19 mouse cellular contexts compared by ENCODE assay signal in genomic region chr11:108876633-108877205, GRCm38 (mm10). TPM values are rescaled to one million over a fixed set of nuclear protein-coding genes. Genes with fewer than 3 reads are reported as not detected.
DNase-seq lines count a peak whose midpoint lies in the region; ATAC-seq and TF ChIP-seq lines count a peak whose summit lies in the region.
"Had no signal": no experiment of that assay in that cellular context is flagged by ENCODE, and none has a peak within 500 bp of the region (broad histone marks: within the 10 kb centered on the region; RNA-seq: fewer than 3 reads in every experiment).

No protein-coding gene starts in this region.

- no peak overlapping the region for H3K4me3 ChIP-seq in limb, embryonic 14.5 days (replicated peaks; ENCODE audit: low read length)
- H3K4me3 ChIP-seq in limb, embryonic 10.5 days = no peak overlapping the region
- H3K4me3 ChIP-seq: heart, adult 2 months; hindbrain, embryonic 12.5 days; limb, embryonic 13.5 days; midbrain, embryonic 10.5 days; neural tube, embryonic 13.5 days had no signal

- H3K9ac ChIP-seq in limb, embryonic 14.5 days (ENCODE audit: low read depth, low read length, severe bottlenecking) = no peak overlapping the region
- H3K9ac ChIP-seq: hindbrain, embryonic 12.5 days; limb, embryonic 13.5 days; liver, postnatal 0 days; neural tube, embryonic 13.5 days had no signal

- no peak overlapping the region for H3K27ac ChIP-seq in limb, embryonic 14.5 days (replicated peaks; ENCODE audit: low read depth, low read length)
- H3K27ac ChIP-seq in limb, embryonic 10.5 days = no peak overlapping the region
- H3K27ac ChIP-seq: heart, adult 2 months; hindbrain, embryonic 12.5 days; limb, embryonic 13.5 days; midbrain, embryonic 10.5 days; neural tube, embryonic 13.5 days had no signal

- 54% methylated on average over 7 of the region's 7 CpGs for WGBS in limb, embryonic 14.5 days
- 76% methylated on average over 7 of the region's 7 CpGs for WGBS in limb, embryonic 10.5 days

- H3K4me2 ChIP-seq in limb, embryonic 14.5 days (replicated peaks; ENCODE audit: low read depth, low read length, severe bottlenecking) = no peak overlapping the region
- H3K4me2 ChIP-seq: hindbrain, embryonic 12.5 days; limb, embryonic 13.5 days; neural tube, embryonic 13.5 days had no signal

- 0 out of 2 replicates have a peak, but pooled peaks have one; percentile 41 for ATAC-seq in limb, embryonic 14.5 days (ENCODE audit: low FRiP score, low read depth)
- ATAC-seq: activated CD4-positive, CD25-positive, alpha-beta regulatory T cell, adult 4 months; liver, postnatal 0 days; Patski had no signal

- no peaks in the 10 kb centered on the region for H3K27me3 ChIP-seq in limb, embryonic 14.5 days (ENCODE audit: control insufficient read depth, insufficient read depth, low read length)
- no peaks in the 10 kb centered on the region for H3K27me3 ChIP-seq in limb, embryonic 10.5 days (ENCODE audit: low read depth, poor library complexity, severe bottlenecking)
- H3K27me3 ChIP-seq: hindbrain, embryonic 12.5 days; limb, embryonic 13.5 days; neural tube, embryonic 13.5 days; Patski had no signal

- no peaks in the 10 kb centered on the region for H3K36me3 ChIP-seq in limb, embryonic 14.5 days (ENCODE audit: control insufficient read depth, insufficient read depth, low read length)
- H3K36me3 ChIP-seq in limb, embryonic 10.5 days = no peaks in the 10 kb centered on the region
- H3K36me3 ChIP-seq: hindbrain, embryonic 12.5 days; limb, embryonic 13.5 days; midbrain, embryonic 10.5 days; neural tube, embryonic 13.5 days had no signal

- H3K4me1 ChIP-seq in limb, embryonic 14.5 days (ENCODE audit: control insufficient read depth, insufficient read depth, low read length) = peaks cover 3% of the 10 kb centered on the region; the same call in 1 of the 2 replicates
- peaks cover 15% of the 10 kb centered on the region for H3K4me1 ChIP-seq in limb, embryonic 10.5 days
- H3K4me1 ChIP-seq: hindbrain, embryonic 12.5 days; neural tube, embryonic 13.5 days had no signal

- peak; percentile 28 for DNase-seq in adrenal gland, postnatal 14 days
- no peak for DNase-seq in adrenal gland, postnatal 4 days (ENCODE audit: low spot score in 2 of 2)
- DNase-seq in limb, embryonic 14.5 days (ENCODE audit: low spot score) = no peak
- DNase-seq in limb, embryonic 10.5 days (ENCODE audit: low spot score) = no peak
- DNase-seq in kidney, postnatal 4 days = peak; percentile 41 to 55
- peak; percentile 55 for DNase-seq in lung, postnatal 36 days
- no peak for DNase-seq in neural tube, embryonic 10.5 days (ENCODE audit: extremely low spot score, low spot score)
- DNase-seq in ovary, adult 18-20 months (ENCODE audit: low spot score) = no peak
- DNase-seq: cerebellum, postnatal 10 days; gastrocnemius, postnatal 14 days; heart, adult 2 months; liver, postnatal 0 days; thymus, postnatal 14 days had no signal

- TF ChIP-seq POLR2A in limb, embryonic 14.5 days (IDR thresholded peaks at IDR 0.05; ENCODE audit: borderline replicate concordance, extremely low read depth, insufficient read depth, insufficient read length) = no peak

- H3K9me3 ChIP-seq in limb, embryonic 14.5 days (ENCODE audit: control insufficient read depth, low read length) = no peaks in the 10 kb centered on the region
- H3K9me3 ChIP-seq in limb, embryonic 10.5 days (replicated peaks) = no peaks in the 10 kb centered on the region
- H3K9me3 ChIP-seq: hindbrain, embryonic 12.5 days; limb, embryonic 13.5 days; midbrain, embryonic 10.5 days; neural tube, embryonic 13.5 days had no signal

RNA-seq across cellular contexts. Expression of gene Axin2, which starts 43.4 kb away (rescaled TPM):
- 31.7 and 43.0 TPM in 2 replicates for total RNA-seq in adrenal gland, postnatal 14 days (2021)
- total RNA-seq in adrenal gland, postnatal 4 days (2021) = 10 to 100 TPM; 48.9 to 52.8 TPM
- polyA plus RNA-seq in limb, embryonic 14.5 days (2012; rRNA removed) = 50.9 and 58.2 TPM in 2 replicates
- 22.6 and 22.7 TPM in 2 replicates for polyA plus RNA-seq in limb, embryonic 14.5 days (2014; fragmentation: Nextera tagmentation; extraction: Ambion mirVana)
- 13.1 and 13.4 TPM in 2 replicates for polyA plus RNA-seq in limb, embryonic 10.5 days (2016; fragmentation: Nextera tagmentation; extraction: Ambion mirVana)

Comparison
In these comparisons a context has a peak if more than half of its experiments do, and no peak if none do; other contexts are left out.
1. DNase-seq: peak in adrenal gland, postnatal 14 days (single experiment), kidney, postnatal 4 days (2 of 2) and lung, postnatal 36 days (single experiment); none in adrenal gland, postnatal 4 days (0 of 2), limb, embryonic 14.5 days (single experiment), limb, embryonic 10.5 days (single experiment), neural tube, embryonic 10.5 days (single experiment) and ovary, adult 18-20 months (single experiment).